Mouse (Mus musculus) lung, adult 2 months (tissue): Measurements from ENCODE around the gene Spire2.

Experiments
- CTCF ChIP-seq: fragments of 200-500 bp; IDR thresholded peaks from 2 replicates; pipeline ENCODE4 v1.5.1; 2011; ENCODE audit warnings: mild to moderate bottlenecking, low read length, control low read depth; ENCODE audit not compliant: insufficient read depth
- POLR2A ChIP-seq: fragments of 200-500 bp; IDR thresholded peaks from 2 replicates; pipeline ENCODE4 v1.6.1; 2011; ENCODE audit warnings: low read depth, mild to moderate bottlenecking, control low read depth, low read length, borderline replicate concordance; ENCODE audit errors: extremely low read depth

DNA sequence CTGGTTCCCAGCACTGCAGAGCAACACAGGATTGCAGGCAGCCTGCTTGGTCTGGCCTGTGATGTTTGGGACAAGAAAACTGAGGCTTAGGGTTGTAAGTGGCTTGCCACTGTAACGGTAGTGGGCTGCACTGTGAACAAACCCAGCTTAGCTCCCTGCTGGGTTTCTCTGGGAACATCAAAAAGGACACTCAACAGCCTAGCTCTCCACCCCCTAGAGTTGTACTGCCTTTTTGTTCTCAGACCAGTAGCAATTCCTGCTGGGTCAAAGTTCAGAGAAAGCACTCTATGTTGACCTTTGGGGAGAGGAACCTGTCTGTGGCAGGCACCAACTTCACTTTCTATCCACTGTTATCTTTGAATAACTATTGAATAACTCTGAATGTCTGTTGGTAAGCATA is 2.0 kb downstream of the Spire2 start:
- TF ChIP-seq CTCF (no peak), POLR2A (no peak)
